In the genomic region with DNA sequence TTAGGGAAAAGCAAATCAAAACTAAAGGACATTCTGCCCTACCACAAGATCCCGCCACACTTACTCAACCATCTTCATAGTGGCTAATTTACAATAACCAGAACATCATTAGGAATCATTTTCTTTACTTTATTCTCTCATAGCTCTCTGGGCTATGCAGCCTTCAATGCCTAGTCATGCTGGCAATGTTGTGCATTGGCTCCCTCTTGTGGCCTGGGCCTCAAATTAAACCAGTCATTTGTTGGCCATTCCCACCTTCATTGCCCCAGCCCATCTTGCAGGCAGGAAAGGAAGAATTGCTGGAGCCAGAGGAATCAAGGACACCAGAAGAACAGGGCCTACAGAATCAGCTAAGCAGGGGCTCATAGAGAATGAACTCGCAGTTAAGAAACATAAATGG, we compare ENCODE assay signal across 9 mouse cellular contexts.
DNase-seq lines count a peak whose midpoint lies in the region; ATAC-seq and TF ChIP-seq lines count a peak whose summit lies in the region.
"Had no signal": no experiment of that assay in that cellular context is flagged by ENCODE, and none has a peak within 500 bp of the region (broad histone marks: within the 10 kb centered on the region; RNA-seq: fewer than 3 reads in every experiment).

No protein-coding gene starts in this region.

- H3K9me3 ChIP-seq in liver, embryonic 11.5 days (ENCODE audit: control insufficient read depth, low read length) = no peaks in the 10 kb centered on the region
- H3K9me3 ChIP-seq: liver, embryonic 15.5 days had no signal

- H3K4me3 ChIP-seq in liver, embryonic 11.5 days (ENCODE audit: low read depth, low read length) = no peak overlapping the region
- H3K4me3 ChIP-seq: liver, embryonic 15.5 days had no signal

- ATAC-seq in granulocyte monocyte progenitor cell, adult 5-6 weeks (replicated peaks; ENCODE audit: poor library complexity, severe bottlenecking) = peak; percentile 73
- ATAC-seq in liver, embryonic 11.5 days (replicated peaks; ENCODE audit: low FRiP score) = peak; percentile 66; the same call in 1 of the 2 replicates

- WGBS in liver, embryonic 11.5 days = 32% methylated on average over 2 of the region's 2 CpGs

- no peak overlapping the region for H3K27ac ChIP-seq in liver, embryonic 11.5 days (ENCODE audit: low read depth, low read length)
- H3K27ac ChIP-seq: liver, embryonic 15.5 days had no signal

- peak; percentile 72; the same call in 1 of the 2 replicates for TF ChIP-seq CTCF in brain, embryonic 14.5 days (IDR thresholded peaks at IDR 0.05; ENCODE audit: borderline replicate concordance, extremely low read depth, insufficient read depth, insufficient read length)

- H3K9ac ChIP-seq in liver, embryonic 11.5 days (ENCODE audit: low read depth, low read length) = no peak overlapping the region
- H3K9ac ChIP-seq: liver, embryonic 15.5 days had no signal

- H3K36me3 ChIP-seq in liver, embryonic 11.5 days (ENCODE audit: control insufficient read depth, insufficient read depth, low read length) = no peaks in the 10 kb centered on the region
- H3K36me3 ChIP-seq: liver, embryonic 15.5 days had no signal

- H3K4me2 ChIP-seq in liver, embryonic 11.5 days = no peak overlapping the region
- H3K4me2 ChIP-seq: liver, embryonic 15.5 days had no signal

- TF ChIP-seq POLR2A in brain, embryonic 14.5 days (IDR thresholded peaks at IDR 0.05; ENCODE audit: borderline replicate concordance, extremely low read depth, insufficient read depth, insufficient read length, poor library complexity, severe bottlenecking) = no peak

- no peaks in the 10 kb centered on the region for H3K4me1 ChIP-seq in liver, embryonic 11.5 days (replicated peaks; ENCODE audit: control insufficient read depth, insufficient read depth, low read length)
- H3K4me1 ChIP-seq: liver, embryonic 15.5 days had no signal

- no peaks in the 10 kb centered on the region for H3K27me3 ChIP-seq in liver, embryonic 11.5 days (replicated peaks; ENCODE audit: control insufficient read depth, insufficient read depth, low read length)
- H3K27me3 ChIP-seq: liver, embryonic 15.5 days had no signal

- DNase-seq in layer of hippocampus, postnatal 10 days (ENCODE audit: low spot score in 2 of 2) = peak; percentile 12 to 30
- no peak for DNase-seq in layer of hippocampus, adult 9-11 months
- peak; percentile 36 for DNase-seq in MEL-GATA-1-ER (ENCODE audit: extremely low read depth, low read depth)
- peak; percentile 78 for DNase-seq in brain, embryonic 14.5 days (ENCODE audit: low read depth)
- DNase-seq in liver, embryonic 11.5 days (ENCODE audit: low spot score) = no peak
- DNase-seq in ovary, postnatal 14 days (ENCODE audit: low spot score) = peak; percentile 7
- DNase-seq in layer of hippocampus, adult 8-10 months (ENCODE audit: low spot score in 2 of 2) = no peak

Comparison
In these comparisons a context has a peak if more than half of its experiments do, and no peak if none do; other contexts are left out.
1. DNase-seq: peak in layer of hippocampus, postnatal 10 days (2 of 2), MEL-GATA-1-ER (single experiment), brain, embryonic 14.5 days (single experiment) and ovary, postnatal 14 days (single experiment); none in layer of hippocampus, adult 9-11 months (single experiment), liver, embryonic 11.5 days (single experiment) and layer of hippocampus, adult 8-10 months (0 of 2).